Mouse (Mus musculus) liver, embryonic 15.5 days (tissue): ENCODE results near the gene Cbx8. TPM values are rescaled to one million over a fixed set of nuclear protein-coding genes. Genes with fewer than 3 reads are reported as not detected.
A peak's percentile ranks its signal among the peaks of the same experiment; 100 is the strongest.

Experiments
- ATAC-seq: fragments of 200-750 bp; cut with Nextera tagmentation; 2 replicates; pipeline ENCODE4 v1.8.0; 2017; ENCODE audit warnings: moderate number of reproducible peaks, mild to moderate bottlenecking, moderate library complexity; ENCODE audit not compliant: insufficient read depth
- H3K27ac ChIP-seq: fragments of 300-500 bp; sonication (generic); replicated peaks from 2 replicates; pipeline ENCODE4 v1.5.1; 2015; ENCODE audit warnings: mild to moderate bottlenecking, inconsistent platforms
- H3K27me3 ChIP-seq: fragments of 300-500 bp; sonication (generic); 2 replicates; pipeline ENCODE4 v1.6.1; 2015; ENCODE audit warnings: mild to moderate bottlenecking, inconsistent platforms
- H3K36me3 ChIP-seq: fragments of 300-500 bp; sonication (generic); replicated peaks from 2 replicates; pipeline ENCODE4 v1.6.1; 2015; ENCODE audit warnings: moderate library complexity, mild to moderate bottlenecking, inconsistent platforms
- H3K4me1 ChIP-seq: fragments of 300-500 bp; sonication (generic); replicated peaks from 2 replicates; pipeline ENCODE4 v1.6.1; 2015; ENCODE audit warnings: inconsistent platforms
- H3K4me2 ChIP-seq: fragments of 300-500 bp; sonication (generic); 2 replicates; pipeline ENCODE4 v1.6.1; 2015; ENCODE audit warnings: moderate library complexity, mild to moderate bottlenecking, inconsistent platforms
- H3K4me3 ChIP-seq: fragments of 300-500 bp; sonication (generic); replicated peaks from 2 replicates; pipeline ENCODE4 v1.5.1; 2015; ENCODE audit warnings: mild to moderate bottlenecking, inconsistent platforms
- H3K9ac ChIP-seq: fragments of 300-500 bp; sonication (generic); 2 replicates; pipeline ENCODE4 v1.6.1; 2015; ENCODE audit warnings: moderate library complexity, mild to moderate bottlenecking, inconsistent platforms
- H3K9me3 ChIP-seq: fragments of 300-500 bp; sonication (generic); replicated peaks from 2 replicates; pipeline ENCODE4 v1.6.1; 2016; ENCODE audit warnings: inconsistent platforms
- WGBS: fragments of 180-500 bp; shearing (Covaris S2); methylation state at CpG from one replicate; pipeline ENCODE4 v1.1.7; 2015; ENCODE audit warnings: mixed read lengths; ENCODE audit not compliant: insufficient replicate concordance; 5-methylcytosine and 5-hydroxymethylcytosine counted together
- polyA plus RNA-seq: library from polyadenylated mRNA; unstranded; fragments of >200 nt; fragmentation: Nextera tagmentation; extraction: Ambion mirVana; gene quantifications from 2 replicates; pipeline ENCODE4 v1.2.1, GENCODE M21; 2015

Cbx8 gene
- polyA plus RNA-seq, 1 experiment from 2014 or later: 3.5 TPM

DNA sequence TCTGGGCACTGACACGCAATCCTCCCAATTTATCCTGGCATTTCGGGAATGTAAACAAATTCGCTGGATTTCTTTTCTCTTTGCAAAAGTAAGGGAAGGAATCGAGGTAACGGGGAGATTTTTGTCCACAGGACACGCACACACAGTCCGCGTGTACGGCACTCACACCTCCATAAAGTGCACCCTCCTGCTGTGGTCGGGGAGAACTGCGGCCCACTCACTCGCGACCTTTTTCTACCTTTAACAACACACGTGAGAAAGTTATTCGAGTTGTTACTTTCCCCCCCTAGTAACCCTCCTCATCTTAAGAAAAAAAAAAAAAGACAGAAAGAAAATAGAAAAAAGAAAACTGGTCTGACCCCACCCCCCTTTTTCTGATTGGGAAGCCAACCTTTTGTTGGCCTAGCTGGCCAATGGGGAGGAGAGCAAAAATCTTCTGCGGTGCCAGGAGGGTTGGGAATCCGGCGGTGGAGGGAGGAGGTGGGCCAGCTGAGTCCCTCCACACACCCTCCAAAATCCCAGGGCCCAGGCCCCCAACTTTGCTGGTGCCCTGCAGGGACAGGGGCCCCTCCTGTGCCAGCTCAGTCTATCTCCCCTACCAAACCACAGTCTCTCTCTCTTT, 2.9 kb downstream of the Cbx8 start:
- Histone ChIP-seq H3K9ac (no peak overlapping the region), H3K4me3 (no peak overlapping the region), H3K36me3 (peaks cover 12% of the 10 kb centered on the region; the same call in 1 of the 2 replicates), H3K4me1 (peaks cover 53% of the 10 kb centered on the region), H3K9me3 (no peaks in the 10 kb centered on the region), H3K27ac (no peak overlapping the region), H3K27me3 (peaks cover 100% of the 10 kb centered on the region), H3K4me2 (peak overlapping the region; percentile 64)
- 23% methylated on average over 18 of the region's 18 CpGs for WGBS
- ATAC-seq: no peak

DNA sequence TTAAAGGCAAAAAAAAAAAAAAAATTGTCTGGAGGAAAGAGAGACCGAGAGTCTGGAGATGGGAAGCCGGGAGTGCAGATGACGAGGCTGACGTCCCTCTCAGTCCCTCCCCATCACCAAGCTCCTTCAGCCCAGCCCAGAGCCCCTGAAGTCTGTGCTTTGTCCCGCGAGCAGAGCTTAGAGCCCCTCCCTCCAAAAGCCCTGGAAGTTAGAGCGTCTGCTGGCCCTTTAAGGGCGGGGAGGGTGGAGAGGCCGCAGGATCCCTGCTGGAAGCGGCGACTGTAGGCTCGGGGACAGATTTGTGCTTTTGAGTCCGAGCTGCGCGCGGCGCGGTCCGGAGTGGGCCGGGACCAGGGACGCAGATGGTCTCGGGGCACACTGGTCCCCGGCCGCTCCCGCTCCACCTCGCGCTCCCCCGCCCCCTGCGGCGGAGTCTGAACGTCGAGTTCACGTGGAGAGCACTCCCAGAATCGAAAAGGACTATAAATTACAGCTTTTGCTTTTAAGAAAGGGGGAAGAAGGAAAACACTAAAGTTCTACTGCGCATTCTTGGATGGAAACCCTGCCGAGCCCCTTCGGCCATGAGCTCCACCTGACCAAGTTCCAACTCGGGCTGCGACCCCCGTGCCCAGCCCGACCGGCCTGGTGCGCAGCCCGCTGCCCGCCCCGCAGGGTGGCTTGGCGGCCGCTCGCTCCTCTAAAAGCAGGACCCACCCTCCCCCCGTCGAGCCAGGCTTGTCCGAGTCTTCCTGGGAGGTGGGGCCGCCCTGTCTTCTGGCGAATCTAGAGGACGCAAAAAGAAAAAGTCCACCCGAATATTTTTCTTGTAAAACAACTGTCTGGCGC, 3.6 kb downstream of the Cbx8 start:
- WGBS: 3% methylated on average over 57 of the region's 57 CpGs
- peak overlapping the region; percentile 44 for H3K4me3 ChIP-seq
- peaks cover 47% of the 10 kb centered on the region for H3K4me1 ChIP-seq
- no peak overlapping the region for H3K27ac ChIP-seq
- peak overlapping the region; percentile 64 for H3K4me2 ChIP-seq
- no peak overlapping the region for H3K9ac ChIP-seq
- ATAC-seq: no peak
- H3K9me3 ChIP-seq: no peaks in the 10 kb centered on the region
- peaks cover 12% of the 10 kb centered on the region; the same call in 1 of the 2 replicates for H3K36me3 ChIP-seq
- H3K27me3 ChIP-seq: peaks cover 94% of the 10 kb centered on the region

DNA sequence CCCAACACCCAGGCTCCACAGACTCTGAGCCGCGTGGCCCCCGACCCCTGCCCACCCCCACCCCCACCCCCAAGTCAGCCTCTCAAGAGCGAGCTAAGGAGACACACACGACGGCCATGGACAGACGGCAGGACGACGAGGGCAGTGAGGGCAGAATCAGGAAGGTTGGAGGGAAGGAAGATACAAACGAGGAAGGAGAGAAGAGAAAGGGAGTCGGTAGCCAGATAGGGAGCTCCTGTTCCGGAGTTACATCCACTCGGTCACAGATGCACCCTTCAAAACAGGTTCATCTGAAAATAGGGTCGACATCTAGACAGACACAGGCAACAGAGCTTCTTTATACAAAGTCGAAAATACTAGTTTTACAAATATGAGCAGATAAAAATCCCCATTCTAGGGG, 4.3 kb downstream of the Cbx8 start:
- Histone ChIP-seq H3K4me3 (no peak overlapping the region), H3K4me1 (peaks cover 40% of the 10 kb centered on the region), H3K27me3 (peaks cover 90% of the 10 kb centered on the region), H3K9ac (no peak overlapping the region), H3K36me3 (peaks cover 12% of the 10 kb centered on the region; the same call in 1 of the 2 replicates), H3K27ac (no peak overlapping the region), H3K9me3 (no peaks in the 10 kb centered on the region), H3K4me2 (no peak overlapping the region)
- ATAC-seq: no peak
- WGBS: 2% methylated on average over 15 of the region's 15 CpGs

DNA sequence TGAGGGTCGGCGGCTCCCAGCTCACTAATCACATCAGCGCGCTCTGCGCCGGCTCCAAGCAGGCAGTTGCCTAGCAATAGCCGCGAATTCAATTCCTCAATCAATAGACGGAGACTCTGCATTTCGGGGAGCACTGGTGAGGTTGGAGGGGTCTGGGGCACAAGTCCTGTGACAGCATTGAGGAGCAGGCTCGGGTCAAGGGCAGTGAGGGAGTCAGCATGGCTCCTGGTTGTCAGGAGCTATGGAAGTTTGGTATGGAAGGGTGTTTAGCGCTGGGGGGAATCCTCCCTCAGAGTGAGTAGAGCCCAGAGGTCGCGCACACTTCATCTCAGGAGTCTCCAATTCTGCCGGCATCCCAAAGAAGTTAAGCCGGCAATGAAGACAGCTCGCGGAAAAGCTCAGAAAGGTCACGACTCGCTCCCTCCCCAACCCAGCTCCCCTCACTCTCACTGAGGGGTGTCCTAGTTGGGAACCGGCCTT, 5.0 kb downstream of the Cbx8 start:
- Histone ChIP-seq H3K4me1 (peaks cover 33% of the 10 kb centered on the region), H3K27me3 (peaks cover 83% of the 10 kb centered on the region), H3K36me3 (peaks cover 12% of the 10 kb centered on the region; the same call in 1 of the 2 replicates), H3K4me3 (no peak overlapping the region), H3K9me3 (no peaks in the 10 kb centered on the region), H3K27ac (no peak overlapping the region), H3K9ac (no peak overlapping the region), H3K4me2 (no peak overlapping the region)
- ATAC-seq: no peak
- WGBS: 2% methylated on average over 21 of the region's 21 CpGs

DNA sequence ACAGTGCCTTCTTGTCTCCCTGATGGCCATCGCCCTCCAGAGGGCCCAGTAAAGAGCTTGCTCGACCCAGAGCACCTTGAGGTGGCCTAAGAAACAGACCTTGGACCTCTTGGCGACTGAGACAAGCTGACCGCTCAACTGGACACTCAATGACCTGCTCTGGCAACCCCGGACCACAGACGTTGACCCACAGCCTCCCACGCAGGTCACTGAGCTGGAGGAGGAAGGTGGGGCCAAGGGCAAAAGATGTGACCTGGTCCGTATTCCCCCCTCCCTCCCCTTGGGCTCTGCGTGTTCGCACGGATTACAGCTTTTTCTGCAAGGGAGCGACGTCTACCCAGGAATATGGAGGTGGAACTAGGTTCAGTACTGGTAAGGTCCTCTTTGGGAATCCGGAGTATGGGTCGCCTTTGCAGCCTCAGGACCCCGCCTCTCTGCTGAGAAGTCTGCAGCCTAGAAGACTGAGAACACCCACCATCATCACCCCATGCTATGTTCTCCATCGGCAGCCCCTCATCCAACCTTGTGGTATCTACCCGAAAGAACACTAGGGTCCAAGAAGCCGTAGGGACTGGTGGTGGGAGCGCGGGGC, 5.6 kb downstream of the Cbx8 start:
- Histone ChIP-seq H3K27me3 (peaks cover 77% of the 10 kb centered on the region), H3K4me2 (no peak overlapping the region), H3K4me1 (peaks cover 27% of the 10 kb centered on the region), H3K27ac (no peak overlapping the region), H3K36me3 (peaks cover 12% of the 10 kb centered on the region; the same call in 1 of the 2 replicates), H3K9ac (no peak overlapping the region), H3K4me3 (no peak overlapping the region), H3K9me3 (no peaks in the 10 kb centered on the region)
- ATAC-seq: no peak
- 3% methylated on average over 21 of the region's 21 CpGs for WGBS

DNA sequence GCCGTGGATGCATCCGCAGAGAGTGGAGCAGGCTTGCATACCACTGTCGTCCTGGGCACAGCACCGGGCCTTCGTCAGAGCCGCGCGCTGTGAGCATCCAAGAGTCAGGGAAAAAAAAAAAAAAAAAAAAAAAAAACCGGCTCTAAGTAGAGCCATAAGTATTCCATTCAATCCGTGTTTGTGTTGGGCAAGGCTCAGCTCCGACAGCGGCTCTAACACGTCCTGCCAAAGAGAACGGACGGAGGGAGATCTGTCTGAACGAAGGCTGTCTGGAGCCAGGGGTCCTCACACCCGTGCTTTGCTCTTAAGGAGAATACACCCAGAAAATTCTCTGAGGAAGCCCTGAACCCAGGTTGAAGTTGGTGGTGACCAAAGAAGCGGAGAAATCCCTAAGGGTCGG, 6.1 kb downstream of the Cbx8 start:
- H3K36me3 ChIP-seq: peaks cover 12% of the 10 kb centered on the region; the same call in 1 of the 2 replicates
- H3K9ac ChIP-seq: no peak overlapping the region
- H3K9me3 ChIP-seq: no peaks in the 10 kb centered on the region
- peaks cover 22% of the 10 kb centered on the region for H3K4me1 ChIP-seq
- WGBS: 6% methylated on average over 19 of the region's 19 CpGs
- ATAC-seq: no peak
- H3K27me3 ChIP-seq: peaks cover 72% of the 10 kb centered on the region
- no peak overlapping the region for H3K4me2 ChIP-seq
- no peak overlapping the region for H3K27ac ChIP-seq
- H3K4me3 ChIP-seq: no peak overlapping the region

DNA sequence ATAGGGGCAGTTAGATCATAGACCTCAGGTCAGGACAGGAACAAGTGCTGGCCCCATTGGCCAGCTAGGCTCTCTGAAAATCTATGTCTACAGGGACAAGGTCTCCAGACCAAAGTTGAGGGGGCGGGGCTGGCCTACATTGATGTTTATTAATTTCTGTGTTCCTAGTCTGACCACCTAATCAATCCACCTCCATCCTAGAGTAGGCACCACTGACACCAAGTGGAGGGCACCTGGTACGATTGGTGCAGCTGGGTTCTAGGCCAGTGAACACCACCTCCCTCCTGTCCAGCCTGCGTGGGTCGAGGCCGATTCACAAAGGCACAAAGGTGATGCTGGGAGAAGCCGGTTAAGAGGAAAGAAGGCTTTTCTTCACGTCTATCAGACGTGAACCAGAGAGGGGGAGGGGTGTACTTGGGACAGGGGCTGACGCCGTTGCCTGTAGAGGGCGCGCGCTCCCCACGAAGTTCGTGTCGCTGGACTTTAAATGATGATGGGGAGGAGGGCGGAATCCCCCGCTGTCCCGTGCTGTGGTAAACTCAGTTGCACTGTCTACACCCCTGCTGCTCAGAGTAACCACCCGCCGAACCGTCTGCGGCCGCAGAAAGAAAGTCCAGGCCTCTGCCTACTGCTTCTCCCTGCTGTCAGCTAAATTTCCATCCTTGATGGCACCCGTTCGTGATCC, 6.8 kb downstream of the Cbx8 start:
- H3K36me3 ChIP-seq: peaks cover 7% of the 10 kb centered on the region; the same call in 1 of the 2 replicates
- ATAC-seq: no peak
- H3K4me2 ChIP-seq: no peak overlapping the region
- 2% methylated on average over 26 of the region's 26 CpGs for WGBS
- peaks cover 66% of the 10 kb centered on the region for H3K27me3 ChIP-seq
- H3K9me3 ChIP-seq: no peaks in the 10 kb centered on the region
- H3K4me1 ChIP-seq: peaks cover 16% of the 10 kb centered on the region; the same call in 1 of the 2 replicates
- no peak overlapping the region for H3K27ac ChIP-seq
- no peak overlapping the region for H3K4me3 ChIP-seq
- H3K9ac ChIP-seq: no peak overlapping the region

DNA sequence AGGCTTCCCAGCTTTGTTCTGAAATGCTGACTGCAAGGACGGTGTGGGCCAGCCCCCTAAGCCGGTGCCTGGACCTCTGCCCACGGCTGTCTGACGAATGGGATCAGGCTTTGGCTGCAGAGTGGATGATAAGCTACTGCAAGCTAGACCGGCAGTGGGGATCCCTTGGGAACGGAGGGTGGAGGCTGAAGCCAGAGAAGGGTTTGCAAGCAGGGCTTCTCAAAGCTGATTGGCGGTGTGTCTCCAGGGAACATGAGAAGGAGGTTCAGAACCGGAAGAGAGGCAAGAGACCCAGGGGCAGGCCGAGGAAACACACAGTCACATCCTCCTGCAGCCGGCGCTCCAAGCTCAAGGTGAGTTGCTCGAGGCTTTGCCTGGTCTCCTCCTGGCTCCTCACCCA, 14.6 kb downstream of the Cbx8 start:
- Histone ChIP-seq H3K4me2 (no peak overlapping the region), H3K9me3 (no peaks in the 10 kb centered on the region), H3K9ac (no peak overlapping the region), H3K4me3 (no peak overlapping the region), H3K36me3 (peaks cover 13% of the 10 kb centered on the region; the same call in 1 of the 2 replicates), H3K27me3 (peaks cover 47% of the 10 kb centered on the region), H3K27ac (no peak overlapping the region), H3K4me1 (peaks cover 29% of the 10 kb centered on the region)
- no peak for ATAC-seq
- 59% methylated on average over 12 of the region's 12 CpGs for WGBS

DNA sequence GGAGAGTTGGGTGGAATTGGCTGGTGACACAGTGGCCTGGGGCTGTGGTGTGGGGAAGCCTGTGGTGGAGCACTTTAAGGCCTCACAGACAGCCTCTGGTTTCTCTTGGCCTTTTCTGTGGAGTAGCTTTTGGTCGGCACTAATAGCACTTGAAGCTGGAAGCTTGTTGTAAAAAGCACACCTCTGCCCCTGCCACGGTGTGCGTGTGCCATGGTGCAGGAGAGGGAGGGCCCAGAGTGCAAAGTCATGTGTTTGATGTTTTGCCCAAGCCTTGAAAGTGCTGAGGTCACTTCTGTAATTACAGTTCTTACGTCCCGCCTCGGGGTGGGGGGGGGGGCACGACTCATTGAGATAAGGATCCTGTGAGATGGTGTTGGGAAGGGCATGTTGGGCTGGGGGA, 16.5 kb downstream of the Cbx8 start:
- ATAC-seq: no peak
- Histone ChIP-seq H3K4me3 (peak overlapping the region; percentile 64), H3K9ac (no peak overlapping the region), H3K9me3 (no peaks in the 10 kb centered on the region), H3K27ac (no peak overlapping the region), H3K27me3 (peaks cover 67% of the 10 kb centered on the region), H3K4me2 (peak overlapping the region; percentile 80), H3K36me3 (peaks cover 13% of the 10 kb centered on the region; the same call in 1 of the 2 replicates), H3K4me1 (peaks cover 29% of the 10 kb centered on the region)
- 15% methylated on average over 7 of the region's 7 CpGs for WGBS

DNA sequence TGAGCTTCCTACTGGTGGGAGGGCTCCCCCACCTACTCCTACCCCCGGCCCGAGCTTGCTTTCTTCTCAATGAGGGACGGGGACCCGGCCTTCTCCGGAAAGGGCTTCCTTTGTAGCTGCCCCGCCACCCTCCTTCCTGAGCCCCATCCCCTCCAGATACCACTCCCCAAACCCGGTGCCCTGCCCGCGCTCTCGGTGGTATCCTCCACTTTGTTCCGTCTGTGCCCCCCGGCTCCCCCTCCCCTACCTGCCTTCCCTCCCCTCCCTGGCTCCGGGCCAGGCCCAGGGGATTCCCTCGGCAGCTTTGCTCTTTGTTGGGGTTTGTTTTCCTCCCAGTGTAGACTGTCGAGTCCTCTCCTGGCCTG, 17.2 kb downstream of the Cbx8 start:
- Histone ChIP-seq H3K9me3 (no peaks in the 10 kb centered on the region), H3K4me1 (peaks cover 29% of the 10 kb centered on the region), H3K27ac (no peak overlapping the region), H3K4me3 (peak overlapping the region; percentile 64), H3K4me2 (peak overlapping the region; percentile 80), H3K27me3 (peaks cover 73% of the 10 kb centered on the region), H3K36me3 (0 out of 2 replicates have a peak, but pooled peaks cover 11% of the 10 kb centered on the region), H3K9ac (peak overlapping the region; percentile 50; the same call in 1 of the 2 replicates)
- ATAC-seq: no peak
- 3% methylated on average over 15 of the region's 15 CpGs for WGBS
